Mouse (Mus musculus) heart, adult 2 months (tissue): ENCODE measurements at regions not wholly inside any gene's neighbourhood (a gene's known extent, or its start where the extent isn't known, plus 50 kb on each side); places are given as distances from the start of the nearest gene placed in this dataset.

ENCODE experiments used
- CTCF ChIP-seq: fragments of 200-600 bp; IDR thresholded peaks from 2 replicates; pipeline ENCODE4 v1.8.1; 2022; ENCODE audit warnings: antibody characterized with exemption, mild to moderate bottlenecking, moderate library complexity
- EP300 ChIP-seq: fragments of 200-500 bp; IDR thresholded peaks from 2 replicates; pipeline ENCODE4 v1.6.1; 2011; ENCODE audit warnings: low read depth, low read length, control low read depth; ENCODE audit not compliant: insufficient read depth
- POLR2A ChIP-seq: fragments of 200-500 bp; IDR thresholded peaks from 2 replicates; pipeline ENCODE4 v1.6.1; 2011; ENCODE audit warnings: mild to moderate bottlenecking, low read depth, low read length, control low read depth; ENCODE audit not compliant: insufficient read depth

DNA sequence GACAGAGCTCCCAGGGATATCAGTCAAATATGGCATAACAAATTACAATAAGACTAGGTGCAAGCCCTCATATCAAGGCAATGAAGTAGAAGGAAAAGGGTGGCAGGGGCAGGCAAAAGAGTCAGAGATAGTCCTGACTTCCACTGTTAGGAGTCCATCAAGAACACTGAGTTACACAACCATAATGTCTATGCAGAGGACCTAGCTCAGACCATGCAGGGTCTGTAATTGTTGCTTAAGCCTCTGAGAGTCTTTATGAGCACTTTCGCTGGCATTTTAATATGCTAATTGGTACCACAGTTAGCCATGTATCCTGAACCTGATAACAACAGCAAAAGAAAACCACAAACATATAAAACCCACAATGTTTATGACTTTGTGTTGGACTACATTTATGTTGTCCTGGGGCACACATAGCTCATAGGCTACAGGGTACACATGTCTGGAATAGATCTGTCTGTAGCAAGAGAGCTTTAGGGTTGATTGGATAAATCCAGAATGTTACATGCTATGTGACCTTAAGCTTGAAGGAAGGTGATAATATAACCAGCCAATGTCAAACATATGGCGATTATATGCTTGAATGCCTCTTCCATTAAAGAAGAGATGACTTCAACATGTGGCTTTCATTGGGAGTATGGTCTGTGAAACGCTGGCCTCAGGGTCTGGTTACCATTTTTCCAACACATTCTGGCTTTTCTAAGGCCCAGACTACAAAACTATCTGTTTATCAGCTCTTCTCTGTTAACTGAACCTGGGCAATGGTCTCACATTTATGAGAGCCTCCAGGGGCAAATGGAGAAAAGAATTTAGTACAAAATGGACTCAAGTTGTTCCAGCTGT, 836.6 kb downstream of the Gm9195 start:
- TF ChIP-seq POLR2A = no peak
- TF ChIP-seq CTCF = no peak
- no peak for TF ChIP-seq EP300
